Mouse (Mus musculus) heart, embryonic 12.5 days (tissue): ENCODE measurements at regions not wholly inside any gene's neighbourhood (a gene's known extent, or its start where the extent isn't known, plus 50 kb on each side); places are given as distances from the start of the nearest gene placed in this dataset.
A peak's percentile ranks its signal among the peaks of the same experiment; 100 is the strongest.
"Not testable (repeated sequence)": the region's sequence is repeated elsewhere in the genome, so short reads cannot be mapped to it uniquely, and the experiment has no call there.

ENCODE experiments used
- ATAC-seq: fragments of 200-750 bp; cut with Nextera tagmentation; 2 replicates; pipeline ENCODE4 v1.8.0; 2017; ENCODE audit warnings: moderate TSS enrichment, moderate library complexity; ENCODE audit not compliant: insufficient number of reproducible peaks, low FRiP score
- H3K27ac ChIP-seq: fragments of 300-500 bp; sonication (generic); 2 replicates; pipeline ENCODE4 v1.5.1; 2016; ENCODE audit warnings: mild to moderate bottlenecking, moderate library complexity; ENCODE audit not compliant: poor library complexity, severe bottlenecking
- H3K27me3 ChIP-seq: fragments of 300-500 bp; sonication (generic); replicated peaks from 2 replicates; pipeline ENCODE4 v1.6.1; 2016; ENCODE audit warnings: mild to moderate bottlenecking, moderate library complexity
- H3K36me3 ChIP-seq: fragments of 300-500 bp; sonication (generic); 2 replicates; pipeline ENCODE4 v1.6.1; 2016; ENCODE audit warnings: mild to moderate bottlenecking, moderate library complexity
- H3K4me1 ChIP-seq: fragments of 300-500 bp; sonication (generic); replicated peaks from 2 replicates; pipeline ENCODE4 v1.6.1; 2016; ENCODE audit warnings: mild to moderate bottlenecking
- H3K4me2 ChIP-seq: fragments of 300-500 bp; sonication (generic); 2 replicates; pipeline ENCODE4 v1.6.1; 2016; ENCODE audit warnings: mild to moderate bottlenecking, moderate library complexity
- H3K4me3 ChIP-seq: fragments of 300-500 bp; sonication (generic); 2 replicates; pipeline ENCODE4 v1.5.1; 2016; ENCODE audit warnings: mild to moderate bottlenecking
- H3K9ac ChIP-seq: fragments of 300-500 bp; sonication (generic); 2 replicates; pipeline ENCODE4 v1.6.1; 2016; ENCODE audit warnings: mild to moderate bottlenecking, moderate library complexity
- H3K9me3 ChIP-seq: fragments of 300-500 bp; sonication (generic); replicated peaks from 2 replicates; pipeline ENCODE4 v1.6.1; 2016; ENCODE audit warnings: mild to moderate bottlenecking, moderate library complexity
- WGBS: fragments of 180-500 bp; shearing (Covaris S2); methylation state at CpG from one replicate; pipeline ENCODE4 v1.1.7; 2016; 5-methylcytosine and 5-hydroxymethylcytosine counted together

DNA sequence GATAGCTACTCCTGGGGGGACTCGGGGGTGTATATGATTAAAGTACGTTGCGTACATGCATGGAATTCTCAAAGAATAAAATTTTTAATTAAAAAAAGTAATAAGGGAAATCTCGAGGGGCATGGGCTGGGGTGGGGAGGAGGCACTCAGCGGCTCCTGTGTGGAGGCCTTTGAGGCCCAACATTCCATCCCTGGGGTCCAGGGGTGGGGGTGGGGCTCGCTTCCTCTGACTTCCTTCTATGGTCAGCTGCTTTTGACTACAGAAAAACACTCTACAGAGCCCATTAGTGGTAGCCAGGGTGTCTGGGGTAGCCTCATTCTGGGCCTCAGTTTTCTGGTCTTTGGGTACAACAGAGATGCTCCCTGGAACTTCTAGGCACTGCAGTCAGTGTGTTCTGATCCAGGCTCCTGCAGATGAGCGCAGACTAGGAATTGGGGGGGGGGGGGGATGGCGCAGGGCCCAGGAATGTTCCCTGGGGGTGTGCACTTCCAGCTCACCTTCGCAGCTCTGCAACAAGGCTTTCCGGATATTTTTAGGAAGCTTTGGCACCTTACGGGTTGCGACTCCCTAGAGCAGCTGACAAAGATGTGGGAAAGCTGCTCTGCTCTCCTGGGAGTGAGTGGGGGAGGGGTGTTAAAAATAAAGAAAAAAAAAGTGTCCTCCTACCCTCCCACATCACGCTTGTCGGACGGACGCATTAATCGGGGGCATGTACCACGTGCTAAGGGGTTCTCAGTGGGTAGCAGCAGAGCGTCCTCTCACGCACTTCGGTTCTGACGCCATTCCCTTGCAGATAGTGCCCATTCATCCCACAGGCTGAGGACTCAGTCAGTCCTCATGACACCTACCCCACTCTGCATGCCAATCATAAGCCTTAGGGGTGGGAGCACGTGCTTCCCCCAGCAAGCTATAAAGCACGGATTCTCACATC lies 89.1 kb downstream of the Rhob start:
- Histone ChIP-seq H3K9me3 (no peaks in the 10 kb centered on the region), H3K4me3 (peak overlapping the region; percentile 23; the same call in 1 of the 2 replicates), H3K4me1 (peaks cover 17% of the 10 kb centered on the region), H3K27ac (no peak overlapping the region), H3K27me3 (no peaks in the 10 kb centered on the region), H3K9ac (0 out of 2 replicates have a peak overlapping the region, but pooled peaks have one; percentile 17), H3K36me3 (no peaks in the 10 kb centered on the region), H3K4me2 (peak overlapping the region; percentile 59)
- 30% methylated on average over 24 of the region's 24 CpGs for WGBS
- peak; percentile 53; the same call in 1 of the 2 replicates for ATAC-seq

DNA sequence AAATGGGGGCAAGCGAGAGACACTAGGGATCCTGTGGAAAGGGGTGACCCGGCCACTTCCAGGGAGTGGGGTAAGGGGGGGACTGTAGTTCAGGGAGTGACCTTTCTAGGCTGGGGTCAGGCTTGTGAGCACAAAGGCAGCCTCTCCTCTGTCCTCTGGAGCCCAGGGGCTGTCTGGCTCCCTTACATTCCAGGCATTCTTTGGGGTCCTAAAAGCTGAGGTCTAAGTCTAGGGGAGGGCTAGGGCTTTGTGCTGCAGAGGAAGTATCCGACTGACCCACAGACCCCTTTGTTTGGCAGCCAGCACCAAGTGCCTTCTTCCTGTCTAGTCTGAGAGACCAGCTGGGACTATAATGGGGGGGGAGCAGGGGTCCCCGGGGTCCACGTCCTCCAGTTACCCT lies 88.9 kb downstream of the Hs1bp3 start:
- no peak overlapping the region for H3K4me3 ChIP-seq
- no peaks in the 10 kb centered on the region for H3K27me3 ChIP-seq
- ATAC-seq = peak; percentile 53; the same call in 1 of the 2 replicates
- 39% methylated on average over 5 of the region's 5 CpGs for WGBS
- H3K27ac ChIP-seq = no peak overlapping the region; the same call in 1 of the 2 replicates
- peaks cover 11% of the 10 kb centered on the region for H3K4me1 ChIP-seq
- H3K4me2 ChIP-seq = no peak overlapping the region
- no peak overlapping the region for H3K9ac ChIP-seq
- no peaks in the 10 kb centered on the region for H3K36me3 ChIP-seq
- H3K9me3 ChIP-seq = 0 out of 2 replicates have a peak, but pooled peaks cover 4% of the 10 kb centered on the region

GRCm38 (mm10) chr12:8401376-8401775 lies 88.1 kb downstream of the Hs1bp3 start:
- Histone ChIP-seq H3K4me2 (no peak overlapping the region), H3K9ac (no peak overlapping the region), H3K4me3 (no peak overlapping the region), H3K9me3 (0 out of 2 replicates have a peak, but pooled peaks cover 4% of the 10 kb centered on the region), H3K4me1 (peaks cover 11% of the 10 kb centered on the region), H3K36me3 (no peaks in the 10 kb centered on the region), H3K27ac (no peak overlapping the region), H3K27me3 (no peaks in the 10 kb centered on the region)
- ATAC-seq = 0 out of 2 replicates have a peak, but pooled peaks have one; percentile 11
- WGBS = 90% methylated on average over 2 of the region's 2 CpGs

DNA sequence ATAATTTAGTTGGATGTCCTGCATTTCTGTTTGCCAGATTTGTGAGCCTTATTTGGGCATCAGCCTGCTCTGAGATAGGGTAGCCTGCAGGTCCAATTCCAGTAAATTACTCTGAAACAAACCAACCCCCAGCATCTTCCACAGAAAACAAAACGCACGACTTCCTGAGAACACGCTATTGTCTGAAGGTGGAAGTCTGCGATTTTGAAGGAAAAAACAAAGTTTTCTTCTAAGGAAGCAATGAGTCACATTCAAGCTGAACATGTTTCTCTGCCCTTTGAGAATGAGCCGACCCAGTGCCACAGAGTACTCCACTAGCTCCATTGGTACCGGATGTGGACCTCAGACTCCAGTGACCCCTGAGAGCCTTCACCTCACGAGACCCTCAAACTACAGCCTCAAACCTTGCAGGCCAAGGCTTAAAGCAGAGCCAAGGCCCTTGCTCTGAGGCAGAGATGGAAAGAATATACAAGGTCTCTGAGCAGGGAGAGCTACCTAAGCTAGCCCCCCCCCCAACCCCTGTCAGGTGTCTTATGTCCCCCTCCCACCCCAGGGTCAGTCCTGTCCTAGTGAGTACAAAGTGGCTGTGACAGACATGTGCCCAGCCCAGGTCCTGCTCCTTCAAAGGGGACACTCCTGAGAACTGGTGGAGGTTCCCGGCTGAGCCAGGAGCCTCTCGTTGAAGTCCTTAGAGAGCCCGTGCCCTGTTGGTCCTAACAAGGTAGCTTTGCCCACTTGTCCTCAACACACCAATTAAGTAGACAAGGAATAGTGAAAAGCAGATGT lies 87.3 kb downstream of the Hs1bp3 start:
- ATAC-seq = 0 out of 2 replicates have a peak, but pooled peaks have one; percentile 33
- Histone ChIP-seq H3K9ac (no peak overlapping the region), H3K27ac (no peak overlapping the region), H3K4me1 (peaks cover 11% of the 10 kb centered on the region), H3K27me3 (no peaks in the 10 kb centered on the region), H3K4me3 (no peak overlapping the region), H3K9me3 (0 out of 2 replicates have a peak, but pooled peaks cover 4% of the 10 kb centered on the region), H3K36me3 (no peaks in the 10 kb centered on the region), H3K4me2 (no peak overlapping the region)
- WGBS = 69% methylated on average over 10 of the region's 10 CpGs

GRCm38 (mm10) chr12:8398852-8399251 lies 85.6 kb downstream of the Hs1bp3 start:
- no peak for ATAC-seq
- Histone ChIP-seq H3K4me1 (peaks cover 19% of the 10 kb centered on the region), H3K4me3 (no peak overlapping the region), H3K4me2 (no peak overlapping the region), H3K9me3 (0 out of 2 replicates have a peak, but pooled peaks cover 4% of the 10 kb centered on the region), H3K36me3 (no peaks in the 10 kb centered on the region), H3K27ac (no peak overlapping the region), H3K27me3 (no peaks in the 10 kb centered on the region), H3K9ac (no peak overlapping the region)
- 73% methylated on average over 3 of the region's 3 CpGs for WGBS

- 50% methylated on average over 6 of the region's 6 CpGs for WGBS
- H3K9ac ChIP-seq, H3K27me3 ChIP-seq, H3K4me2 ChIP-seq, H3K4me3 ChIP-seq, H3K4me1 ChIP-seq, H3K9me3 ChIP-seq, H3K36me3 ChIP-seq, ATAC-seq, H3K27ac ChIP-seq: not testable (repeated sequence)
Measured at GRCm38 (mm10) chr12:8396408-8396807, 83.2 kb downstream of the Hs1bp3 start.

DNA sequence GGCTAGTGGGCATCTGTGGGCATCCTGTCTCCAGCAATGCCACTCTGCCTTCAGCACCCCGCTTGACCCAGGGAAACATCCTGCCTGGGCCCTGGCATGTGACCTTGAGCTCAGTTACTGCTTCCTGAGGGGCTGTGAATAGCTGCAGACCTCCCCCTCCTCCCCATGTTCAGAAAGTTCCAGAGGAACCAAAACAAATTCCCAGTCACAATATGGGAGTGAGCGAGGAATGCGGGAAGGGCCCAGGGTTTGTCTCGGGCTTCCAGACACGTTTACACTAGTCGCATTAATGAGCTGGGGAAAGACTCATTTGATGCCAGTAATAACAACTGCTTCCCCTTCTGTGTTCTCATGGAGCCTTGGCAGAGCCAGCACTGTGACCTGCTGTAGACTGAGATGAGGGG lies 81.7 kb downstream of the Hs1bp3 start:
- Histone ChIP-seq H3K36me3 (no peaks in the 10 kb centered on the region), H3K4me1 (peaks cover 7% of the 10 kb centered on the region), H3K9me3 (0 out of 2 replicates have a peak, but pooled peaks cover 3% of the 10 kb centered on the region), H3K27ac (peak overlapping the region; percentile 75), H3K4me2 (no peak overlapping the region), H3K9ac (no peak overlapping the region), H3K4me3 (no peak overlapping the region), H3K27me3 (no peaks in the 10 kb centered on the region)
- 48% methylated on average over 6 of the region's 6 CpGs for WGBS
- ATAC-seq = peak; percentile 72

DNA sequence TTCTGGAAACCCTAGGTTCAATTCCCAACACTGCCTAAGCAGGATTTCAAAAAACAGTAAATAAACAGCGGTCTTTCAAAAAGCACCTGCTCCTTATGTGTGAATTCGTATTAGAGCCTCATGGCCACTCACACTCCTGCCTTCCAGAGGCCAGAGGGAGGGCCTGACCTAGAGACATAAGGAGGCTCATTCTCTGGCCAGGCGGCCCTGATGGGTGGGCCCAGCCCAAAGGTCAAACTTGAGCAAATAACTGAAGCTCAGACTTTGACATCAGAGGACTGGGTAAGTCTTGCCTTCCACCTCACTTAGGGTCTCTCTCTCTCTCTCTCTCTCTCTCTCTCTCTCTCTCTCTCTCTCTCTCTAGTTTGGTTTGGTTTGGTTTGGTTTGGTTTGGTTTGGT lies 80.7 kb downstream of the Hs1bp3 start:
- Histone ChIP-seq H3K27me3 (no peaks in the 10 kb centered on the region), H3K4me3 (no peak overlapping the region), H3K4me1 (peaks cover 7% of the 10 kb centered on the region), H3K9me3 (0 out of 2 replicates have a peak, but pooled peaks cover 3% of the 10 kb centered on the region), H3K27ac (no peak overlapping the region), H3K36me3 (no peaks in the 10 kb centered on the region), H3K4me2 (no peak overlapping the region), H3K9ac (no peak overlapping the region)
- no peak for ATAC-seq
- WGBS = 81% methylated on average over 3 of the region's 3 CpGs
